Mouse (Mus musculus) erythroblast, embryonic 14.5 days (primary cell): ENCODE data around the gene Adat1.

Experiments
- GATA1 ChIP-seq: IDR thresholded peaks from 2 replicates; pipeline ENCODE4 v1.6.1; 2012; ENCODE audit warnings: low read length, inconsistent platforms, mixed read lengths
- TAL1 ChIP-seq: IDR thresholded peaks from 3 replicates; pipeline ENCODE4 v1.6.1; 2012; ENCODE audit warnings: low read length, inconsistent platforms, mixed read lengths

DNA sequence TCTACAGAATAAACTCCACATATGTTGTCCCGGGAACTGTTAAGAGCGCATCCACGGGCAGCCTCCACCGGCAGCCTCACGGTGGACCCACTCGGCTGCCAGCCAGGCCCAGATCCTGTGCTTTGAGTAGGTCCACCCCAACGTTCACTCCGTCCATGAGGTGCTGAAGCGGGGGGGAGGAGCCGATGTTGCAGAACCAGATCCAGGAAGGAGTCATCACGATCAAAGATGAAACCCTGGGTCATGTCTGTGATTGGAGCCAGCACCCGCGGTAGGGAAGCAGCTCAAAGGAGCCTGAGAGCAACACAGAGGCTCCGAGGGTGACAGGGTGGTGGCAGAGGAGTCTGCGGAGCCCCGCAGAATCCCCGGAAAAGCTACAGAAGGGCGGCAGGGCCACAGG is 45.4 kb upstream of the Adat1 start:
- TF ChIP-seq GATA1 (no peak), TAL1 (no peak)
